In the genomic region with DNA sequence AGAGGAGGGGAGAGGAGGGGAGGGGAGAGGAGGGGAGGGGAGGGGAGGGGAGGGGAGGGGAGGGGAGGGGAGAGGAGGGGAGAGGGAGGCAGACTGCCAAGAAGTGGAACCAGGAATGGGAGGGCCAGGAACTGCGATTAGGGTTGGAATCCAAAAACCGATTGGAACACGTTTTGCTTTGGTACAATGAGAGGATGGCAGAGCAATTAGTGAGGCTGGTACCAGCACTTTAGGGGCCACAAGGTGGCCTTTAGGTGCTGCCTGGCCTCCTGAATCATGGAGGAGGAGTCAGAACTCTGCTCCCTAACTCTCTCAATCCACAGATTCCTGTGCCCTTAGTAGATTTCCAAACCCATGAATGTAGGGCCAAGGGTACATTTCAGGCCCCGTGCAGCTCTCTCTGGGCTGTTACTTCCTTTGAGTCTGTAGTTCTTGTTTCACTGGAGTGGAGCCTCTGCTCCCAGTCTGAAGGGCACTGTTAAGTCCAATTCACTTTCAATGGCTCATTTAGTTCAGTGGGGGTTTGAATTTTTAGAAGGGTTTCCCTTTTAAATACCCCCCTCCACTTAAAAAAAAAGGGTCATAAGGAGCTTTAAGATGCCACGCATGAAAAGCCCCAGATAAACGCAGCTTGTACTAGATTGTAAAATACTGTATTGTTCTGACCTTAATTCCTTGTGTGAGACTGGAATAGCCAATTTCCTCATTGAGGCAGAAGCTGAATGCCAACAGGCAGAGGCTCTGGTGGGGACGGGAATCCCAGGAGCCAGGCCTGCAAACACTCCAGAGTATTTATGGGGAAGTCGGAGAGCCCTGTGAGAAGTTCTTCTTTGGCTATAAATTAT, we compare ENCODE assay signal across 17 mouse cellular contexts.
DNase-seq lines count a peak whose midpoint lies in the region; ATAC-seq and TF ChIP-seq lines count a peak whose summit lies in the region.
"Had no signal": no experiment of that assay in that cellular context is flagged by ENCODE, and none has a peak within 500 bp of the region (broad histone marks: within the 10 kb centered on the region; RNA-seq: fewer than 3 reads in every experiment).

No protein-coding gene starts in this region.

- ATAC-seq in hindbrain, embryonic 13.5 days (ENCODE audit: low FRiP score), result peak; percentile 68
- ATAC-seq in hindbrain, embryonic 11.5 days (ENCODE audit: low FRiP score), result no peak
- ATAC-seq in forebrain, embryonic 14.5 days, result peak; percentile 86
- peak; percentile 79 for ATAC-seq in midbrain, embryonic 13.5 days
- no peak for ATAC-seq in monocyte, adult 5-6 weeks (replicated peaks; ENCODE audit: insufficient number of reproducible peaks, low FRiP score, low TSS enrichment, poor library complexity, severe bottlenecking)
- ATAC-seq: inflammation-experienced regulatory T-cells, adult 6 months had no signal

- H3K4me1 ChIP-seq in hindbrain, embryonic 13.5 days (replicated peaks), result peaks cover 4% of the 10 kb centered on the region; the same call in 1 of the 2 replicates
- no peaks in the 10 kb centered on the region; the same call in 1 of the 2 replicates for H3K4me1 ChIP-seq in hindbrain, embryonic 11.5 days (replicated peaks; ENCODE audit: control insufficient read depth, insufficient read depth, low read length)
- peaks cover 8% of the 10 kb centered on the region; the same call in 1 of the 2 replicates for H3K4me1 ChIP-seq in forebrain, embryonic 14.5 days (ENCODE audit: control insufficient read depth, insufficient read depth, low read length)
- H3K4me1 ChIP-seq in midbrain, embryonic 13.5 days (replicated peaks), result peaks cover 12% of the 10 kb centered on the region
- no peaks in the 10 kb centered on the region for H3K4me1 ChIP-seq in heart, adult 2 months (ENCODE audit: control insufficient read depth, insufficient read depth, low read length)

- H3K27ac ChIP-seq in hindbrain, embryonic 13.5 days, result no peak overlapping the region
- no peak overlapping the region for H3K27ac ChIP-seq in hindbrain, embryonic 11.5 days (ENCODE audit: low read depth, low read length)
- peak overlapping the region; percentile 67 for H3K27ac ChIP-seq in forebrain, embryonic 14.5 days (ENCODE audit: low read depth, low read length)
- H3K27ac ChIP-seq in midbrain, embryonic 13.5 days, result no peak overlapping the region
- no peak overlapping the region for H3K27ac ChIP-seq in heart, adult 2 months
- H3K27ac ChIP-seq: embryonic facial prominence, embryonic 10.5 days; heart, embryonic 13.5 days had no signal

- TF ChIP-seq EP300 in heart, adult 2 months (IDR thresholded peaks at IDR 0.05; ENCODE audit: insufficient read depth, low read depth, low read length), result no peak

- H3K9me3 ChIP-seq in hindbrain, embryonic 13.5 days, result no peaks in the 10 kb centered on the region
- no peaks in the 10 kb centered on the region for H3K9me3 ChIP-seq in hindbrain, embryonic 11.5 days (ENCODE audit: control insufficient read depth, low read length)
- no peaks in the 10 kb centered on the region; the same call in 1 of the 2 replicates for H3K9me3 ChIP-seq in forebrain, embryonic 14.5 days (replicated peaks; ENCODE audit: control insufficient read depth, low read length)
- H3K9me3 ChIP-seq in midbrain, embryonic 13.5 days, result no peaks in the 10 kb centered on the region
- H3K9me3 ChIP-seq: embryonic facial prominence, embryonic 10.5 days; heart, embryonic 13.5 days had no signal

- H3K79me2 ChIP-seq in heart, adult 2 months (replicated peaks; ENCODE audit: control insufficient read depth, insufficient read depth, low read length), result no peaks in the 10 kb centered on the region

- H3K4me2 ChIP-seq in hindbrain, embryonic 13.5 days, result no peak overlapping the region
- no peak overlapping the region for H3K4me2 ChIP-seq in hindbrain, embryonic 11.5 days (replicated peaks; ENCODE audit: low read depth, low read length)
- H3K4me2 ChIP-seq in forebrain, embryonic 14.5 days (ENCODE audit: low read length), result no peak overlapping the region
- H3K4me2 ChIP-seq in midbrain, embryonic 13.5 days (replicated peaks), result no peak overlapping the region
- H3K4me2 ChIP-seq: heart, embryonic 13.5 days had no signal

- no peak for DNase-seq in hindbrain, embryonic 11.5 days (ENCODE audit: low spot score)
- peak; percentile 36 for DNase-seq in Muller cell, postnatal 12 days (ENCODE audit: inconsistent ontology term)
- peak; percentile 87 for DNase-seq in forebrain, embryonic 14.5 days (ENCODE audit: low spot score)
- DNase-seq in heart, postnatal 36 days, result no peak
- no peak for DNase-seq in heart, adult 2 months
- DNase-seq: adrenal gland, postnatal 36 days; cerebellum, adult 2 months; gastrocnemius, postnatal 14 days; kidney, postnatal 25 days; lung, postnatal 10 days; thymus, adult 18-20 months had no signal

- no peaks in the 10 kb centered on the region for H3K27me3 ChIP-seq in hindbrain, embryonic 13.5 days
- no peaks in the 10 kb centered on the region for H3K27me3 ChIP-seq in hindbrain, embryonic 11.5 days (ENCODE audit: control insufficient read depth, insufficient read depth, low read length)
- no peaks in the 10 kb centered on the region for H3K27me3 ChIP-seq in forebrain, embryonic 14.5 days (replicated peaks; ENCODE audit: control insufficient read depth, insufficient read depth, low read length)
- no peaks in the 10 kb centered on the region for H3K27me3 ChIP-seq in midbrain, embryonic 13.5 days
- H3K27me3 ChIP-seq in heart, adult 2 months (ENCODE audit: control insufficient read depth, insufficient read depth, low read length), result no peaks in the 10 kb centered on the region
- H3K27me3 ChIP-seq: heart, embryonic 13.5 days had no signal

- no peak for TF ChIP-seq POLR2A in heart, adult 2 months (IDR thresholded peaks at IDR 0.05; ENCODE audit: insufficient read depth, low read depth, low read length)

- no peak for TF ChIP-seq CTCF in heart, adult 2 months (IDR thresholded peaks at IDR 0.05)

- H3K9ac ChIP-seq in hindbrain, embryonic 13.5 days, result no peak overlapping the region
- no peak overlapping the region for H3K9ac ChIP-seq in hindbrain, embryonic 11.5 days (ENCODE audit: low read depth, low read length)
- H3K9ac ChIP-seq in forebrain, embryonic 14.5 days (ENCODE audit: low read length), result no peak overlapping the region
- no peak overlapping the region for H3K9ac ChIP-seq in midbrain, embryonic 13.5 days (replicated peaks)
- H3K9ac ChIP-seq in heart, adult 2 months (ENCODE audit: low read depth, low read length), result no peak overlapping the region
- H3K9ac ChIP-seq: heart, embryonic 13.5 days had no signal

- no peak overlapping the region for H3K4me3 ChIP-seq in hindbrain, embryonic 13.5 days
- H3K4me3 ChIP-seq in hindbrain, embryonic 11.5 days (ENCODE audit: low read depth, low read length), result no peak overlapping the region
- H3K4me3 ChIP-seq in forebrain, embryonic 14.5 days (ENCODE audit: low read depth, low read length), result no peak overlapping the region
- H3K4me3 ChIP-seq in midbrain, embryonic 13.5 days (replicated peaks), result no peak overlapping the region
- no peak overlapping the region for H3K4me3 ChIP-seq in heart, adult 2 months
- H3K4me3 ChIP-seq: embryonic facial prominence, embryonic 10.5 days; heart, embryonic 13.5 days had no signal

- 55% methylated on average over 8 of the region's 8 CpGs for WGBS in hindbrain, embryonic 13.5 days
- WGBS in hindbrain, embryonic 11.5 days, result 77% methylated on average over 8 of the region's 8 CpGs
- WGBS in forebrain, embryonic 14.5 days, result 11% methylated on average over 8 of the region's 8 CpGs
- 35% methylated on average over 8 of the region's 8 CpGs for WGBS in midbrain, embryonic 13.5 days
- 69% methylated on average over 8 of the region's 8 CpGs for WGBS in heart, adult 2 months

- intact Hi-C loops in heart, postnatal 36 days (cut with DNase I), result no loop called here
- intact Hi-C loops in heart, adult 2 months (cut with DNase I), result no loop called here

- H3K36me3 ChIP-seq in hindbrain, embryonic 13.5 days, result no peaks in the 10 kb centered on the region
- H3K36me3 ChIP-seq in hindbrain, embryonic 11.5 days (ENCODE audit: control insufficient read depth, insufficient read depth, low read length), result no peaks in the 10 kb centered on the region
- no peaks in the 10 kb centered on the region for H3K36me3 ChIP-seq in forebrain, embryonic 14.5 days (ENCODE audit: control insufficient read depth, insufficient read depth, low read length)
- no peaks in the 10 kb centered on the region for H3K36me3 ChIP-seq in midbrain, embryonic 13.5 days
- H3K36me3 ChIP-seq in heart, adult 2 months (ENCODE audit: control insufficient read depth, insufficient read depth, low read length), result no peaks in the 10 kb centered on the region
- H3K36me3 ChIP-seq: embryonic facial prominence, embryonic 10.5 days; heart, embryonic 13.5 days had no signal

Comparison
In these comparisons a context has a peak if more than half of its experiments do, and no peak if none do; other contexts are left out.
1. ATAC-seq: peak in hindbrain, embryonic 13.5 days (single experiment), forebrain, embryonic 14.5 days (single experiment) and midbrain, embryonic 13.5 days (single experiment); none in hindbrain, embryonic 11.5 days (single experiment) and monocyte, adult 5-6 weeks (single experiment).
2. DNase-seq: peak in Muller cell, postnatal 12 days (single experiment) and forebrain, embryonic 14.5 days (single experiment); none in hindbrain, embryonic 11.5 days (single experiment), heart, postnatal 36 days (0 of 2) and heart, adult 2 months (0 of 2).